Mouse (Mus musculus) CH12.LX (cell line): ENCODE data around the gene Slc6a9. TPM values are rescaled to one million over a fixed set of nuclear protein-coding genes. Genes with fewer than 3 reads are reported as not detected.

ENCODE experiments used
- DNase-seq: peaks from one replicate; pipeline ENCODE4 v3.0.0-alpha.2; 2013; ENCODE audit errors: extremely low read depth
- H3K27ac ChIP-seq: 2 replicates; pipeline ENCODE4 v1.5.1; 2012; ENCODE audit warnings: low read depth, mild to moderate bottlenecking, control low read depth, moderate library complexity; ENCODE audit not compliant: insufficient read depth
- H3K27me3 ChIP-seq: replicated peaks from 2 replicates; pipeline ENCODE3; 2012; ENCODE audit warnings: inconsistent platforms
- H3K36me3 ChIP-seq, 2 experiments: replicated peaks in 1 of 2; 2 replicates each; pipeline versions ENCODE3 to v1.6.1; 2012; ENCODE audit warnings: inconsistent platforms in 1 of 2, low read length in 1 of 2, mild to moderate bottlenecking in 1 of 2, mixed read lengths in 1 of 2, moderate library complexity in 1 of 2; ENCODE audit not compliant: control insufficient read depth in 1 of 2, insufficient read depth in 1 of 2
- H3K4me1 ChIP-seq, 2 experiments: 2 replicates each; pipeline ENCODE4 v1.6.1; 2012; ENCODE audit warnings: inconsistent platforms in 1 of 2, moderate library complexity in 1 of 2; ENCODE audit not compliant: insufficient read depth in 2 of 2, control insufficient read depth in 1 of 2
- H3K4me2 ChIP-seq: 2 replicates; pipeline ENCODE4 v1.6.1; 2012; ENCODE audit warnings: low read depth, mild to moderate bottlenecking, control low read depth; ENCODE audit not compliant: poor library complexity, insufficient read depth, severe bottlenecking
- H3K4me3 ChIP-seq, 3 experiments: fragments of 150-350 bp in 1 of 3; sonication (generic) in 1 of 3; replicated peaks in 1 of 3; 2 replicates each; pipeline versions ENCODE3 to v1.5.1; 2011 to 2012; ENCODE audit warnings: low read depth in 2 of 3, low read length in 2 of 3, mild to moderate bottlenecking in 2 of 3, moderate library complexity in 2 of 3, control low read depth in 1 of 3, improper control_type of control experiment in 1 of 3, inconsistent platforms in 1 of 3, mixed read lengths in 1 of 3; ENCODE audit not compliant: poor library complexity in 1 of 3
- H3K79me2 ChIP-seq: replicated peaks from 2 replicates; pipeline ENCODE4 v1.6.1; 2012; ENCODE audit warnings: mild to moderate bottlenecking, moderate library complexity; ENCODE audit not compliant: control insufficient read depth, poor library complexity, insufficient read depth, severe bottlenecking; ENCODE audit errors: extremely low read depth
- H3K9ac ChIP-seq: 2 replicates; pipeline ENCODE4 v1.6.1; 2012; ENCODE audit warnings: low read depth, mild to moderate bottlenecking, control low read depth, moderate library complexity; ENCODE audit not compliant: insufficient read depth
- H3K9me3 ChIP-seq: replicated peaks from 2 replicates; pipeline ENCODE3; 2012; ENCODE audit warnings: low read length, inconsistent platforms, mixed read lengths
- CHD1 ChIP-seq: IDR thresholded peaks from 2 replicates; pipeline ENCODE4 v1.6.1; 2012; ENCODE audit warnings: low read depth, low read length, improper control_type of control experiment, inconsistent platforms
- ELF1 ChIP-seq: IDR thresholded peaks from 2 replicates; pipeline ENCODE4 v1.6.1; 2014; ENCODE audit warnings: low read depth, mild to moderate bottlenecking, inconsistent platforms, low read length, improper control_type of control experiment
- ETS1 ChIP-seq: conservative IDR thresholded peaks from 2 replicates; pipeline ENCODE4 v1.6.1; 2012; ENCODE audit warnings: low read depth, mild to moderate bottlenecking, inconsistent platforms, low read length, improper control_type of control experiment, moderate library complexity
- MAZ ChIP-seq: IDR thresholded peaks from 2 replicates; pipeline ENCODE4 v1.6.1; 2012; ENCODE audit warnings: low read depth, mild to moderate bottlenecking, inconsistent platforms, low read length, improper control_type of control experiment, moderate library complexity
- MYC ChIP-seq: IDR thresholded peaks from 2 replicates; pipeline ENCODE4 v1.6.1; 2011; ENCODE audit warnings: low read depth, mild to moderate bottlenecking, improper control_type of control experiment, low read length
- PAX5 ChIP-seq: IDR thresholded peaks from 2 replicates; pipeline ENCODE4 v1.6.1; 2012; ENCODE audit warnings: low read length, inconsistent platforms, mixed read lengths
- SIN3A ChIP-seq: IDR thresholded peaks from 2 replicates; pipeline ENCODE4 v1.6.1; 2012; ENCODE audit warnings: low read length, improper control_type of control experiment, inconsistent platforms
- ZMIZ1 ChIP-seq: IDR thresholded peaks from 2 replicates; pipeline ENCODE4 v1.6.1; 2012; ENCODE audit warnings: low read depth, mild to moderate bottlenecking, inconsistent platforms, low read length, improper control_type of control experiment
- dilution Hi-C: fragments of 300-500 bp; cut with MboI; formaldehyde crosslinking; loops from 2 replicates; pipeline ENCODE4 v1.14.3; 2020; ENCODE audit warnings: low sequenced_read_pairs; ENCODE audit not compliant: extremely low pct_unique_long_range_greater_than_20kb, extremely low pct_ligation_motif_present
- in situ Hi-C: fragments of 300-500 bp; cut with MboI; formaldehyde crosslinking; loops from 3 replicates; pipeline ENCODE4 v1.14.3; 2019; ENCODE audit warnings: low sequenced_read_pairs, low pct_ligation_motif_present, low pct_unique_long_range_greater_than_20kb, mixed read lengths
- polyA plus RNA-seq: library from polyadenylated mRNA; unstranded; fragments of >175 nt; gene quantifications from 2 replicates; pipeline ENCODE4 v1.2.1, GENCODE M21; 2012; ENCODE audit warnings: low read depth; ENCODE audit not compliant: insufficient read length
- total RNA-seq, 2 experiments: library from RNA; depleted of rRNA; stranded (reverse); fragments of 300-350 nt in 1 of 2; fragments of >200 nt in 1 of 2; gene quantifications; 2 replicates each; pipeline ENCODE4 v1.2.3; 2012 to 2014

Gene Slc6a9
- total and polyA plus RNA-seq, 3 experiments: 4.0 to 15.6 (median 9.1) TPM

- TF ChIP-seq MAZ: no peak
These were observed 57.4 kb downstream of the Slc6a9 start, which contains the start of gene Dph2 (continued) for GRCm38 (mm10) chr4:117891738-117892161.

GRCm38 (mm10) chr4:117893376-117893775 lies 59.1 kb downstream of the Slc6a9 start:
- H3K27me3 ChIP-seq: no peaks in the 10 kb centered on the region
- H3K4me3 ChIP-seq: no peak overlapping the region
- in situ Hi-C loops (no loop called here), dilution Hi-C loops (no loop called here)
- no peak for TF ChIP-seq CHD1
- TF ChIP-seq SIN3A: peak; percentile 66; the same call in 1 of the 2 replicates
- DNase-seq: peak; percentile 41
- no peak overlapping the region for H3K9ac ChIP-seq
- peaks cover 45 to 77% of the 10 kb centered on the region in 2 experiments for H3K36me3 ChIP-seq
- no peak overlapping the region for H3K27ac ChIP-seq
- peaks cover 5 to 24% of the 10 kb centered on the region in 2 experiments for H3K4me1 ChIP-seq
- H3K4me2 ChIP-seq: no peak overlapping the region
- peaks cover 7% of the 10 kb centered on the region; the same call in 1 of the 2 replicates for H3K79me2 ChIP-seq
- H3K9me3 ChIP-seq: no peaks in the 10 kb centered on the region

GRCm38 (mm10) chr4:117894601-117895000 lies 60.3 kb downstream of the Slc6a9 start:
- no peak for TF ChIP-seq ZMIZ1
- in situ Hi-C loops (no loop called here), dilution Hi-C loops (no loop called here)

GRCm38 (mm10) chr4:117895339-117895738 lies 61.0 kb downstream of the Slc6a9 start:
- Histone ChIP-seq H3K9me3 (no peaks in the 10 kb centered on the region), H3K27me3 (no peaks in the 10 kb centered on the region), H3K79me2 (peaks cover 7% of the 10 kb centered on the region; the same call in 1 of the 2 replicates), H3K4me1 (peaks cover 5 to 22% of the 10 kb centered on the region in 2 experiments), H3K4me3 (no peak overlapping the region), H3K36me3 (peaks cover 51 to 77% of the 10 kb centered on the region in 2 experiments), H3K27ac (no peak overlapping the region), H3K4me2 (no peak overlapping the region), H3K9ac (no peak overlapping the region)
- in situ Hi-C loops: no loop called here
- dilution Hi-C loops: no loop called here
- DNase-seq: no peak
- TF ChIP-seq ELF1 (no peak), MYC (no peak), PAX5 (no peak), ETS1 (no peak), SIN3A (no peak)
- TF ChIP-seq, all 38 proteins: peak for 0

More at GRCm38 (mm10) chr4:117894601-117895000, 60.3 kb downstream of the Slc6a9 start:
- Histone ChIP-seq H3K27me3 (no peaks in the 10 kb centered on the region), H3K27ac (no peak overlapping the region), H3K4me1 (peaks cover 5 to 24% of the 10 kb centered on the region in 2 experiments), H3K9ac (no peak overlapping the region), H3K4me2 (no peak overlapping the region), H3K9me3 (no peaks in the 10 kb centered on the region), H3K4me3 (no peak overlapping the region), H3K79me2 (peaks cover 7% of the 10 kb centered on the region; the same call in 1 of the 2 replicates), H3K36me3 (peaks cover 51 to 77% of the 10 kb centered on the region in 2 experiments)
- no peak for DNase-seq
